Mouse (Mus musculus): ENCODE data around the gene Slc5a2. TPM values are rescaled to one million over a fixed set of nuclear protein-coding genes. Genes with fewer than 3 reads are reported as not detected.

Gene Slc5a2
- total RNA-seq (2023): not detected

DNA sequence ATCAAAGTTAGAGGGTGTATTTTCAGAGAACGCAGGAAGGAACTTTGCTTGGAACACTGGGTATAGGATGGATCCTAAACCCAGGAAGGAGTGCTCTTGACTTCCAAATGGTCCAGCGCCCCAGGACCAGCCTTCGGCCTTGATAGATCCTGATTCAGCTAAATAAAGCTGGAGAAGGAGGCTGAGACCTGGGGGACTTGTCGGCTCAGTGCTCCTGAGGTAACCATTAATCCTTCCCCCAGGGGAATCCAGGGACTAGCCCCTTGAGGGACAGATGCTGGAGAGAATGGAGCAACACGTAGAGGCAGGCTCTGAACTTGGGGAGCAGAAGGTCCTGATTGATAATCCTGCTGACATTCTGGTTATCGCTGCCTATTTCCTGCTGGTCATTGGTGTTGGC, at the start of gene Slc5a2:
TSS of gene Slc5a2 (plus strand) at position 247 of the 400 bp plus-strand sequence.

GRCm38 (mm10) chr7:128236856-128237592, 28.4 kb upstream of the Slc5a2 start, which contains the start of gene Armc5:
Armc5 (plus strand) TSS chr7:128237342.

DNA sequence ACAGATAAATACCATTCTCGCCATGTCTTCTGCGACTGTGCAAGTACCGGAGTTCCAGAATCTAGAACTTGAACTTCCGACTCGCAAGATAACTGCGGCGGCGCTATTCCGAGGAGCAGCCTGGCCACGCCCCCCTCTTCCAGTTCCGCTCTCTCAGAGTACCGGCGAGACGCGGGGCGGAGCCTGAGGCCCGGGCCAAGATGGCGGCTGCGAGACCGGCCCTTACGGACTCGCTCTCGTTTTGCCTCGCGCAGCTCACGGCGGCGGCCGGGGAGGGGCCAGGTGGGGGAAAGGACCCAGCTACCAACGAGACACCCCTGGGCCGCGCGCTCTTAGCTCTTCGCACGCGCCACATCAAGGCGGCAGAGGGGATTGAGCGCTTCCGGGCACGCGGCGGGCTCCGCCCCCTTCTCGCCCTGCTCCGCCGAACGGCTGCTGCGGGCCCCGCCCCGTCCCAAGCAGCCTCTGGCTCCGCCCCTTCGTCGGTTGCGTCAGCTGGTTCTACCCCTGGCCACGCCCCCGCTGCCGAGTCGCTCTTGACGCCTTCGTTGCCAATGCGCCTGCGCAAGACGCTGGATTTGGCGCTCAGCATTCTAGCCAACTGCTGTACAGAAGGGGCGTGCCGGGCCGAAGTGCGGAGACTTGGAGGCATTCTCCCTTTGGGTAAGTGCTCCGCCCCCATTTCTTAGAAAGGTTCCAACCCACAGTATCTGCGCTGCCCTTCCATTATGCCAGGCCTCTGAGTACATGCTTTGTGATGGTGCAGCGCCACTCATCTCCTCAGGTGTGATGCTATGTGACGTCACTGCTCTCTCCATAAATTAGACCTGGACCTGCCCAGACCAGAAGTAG, 27.3 kb upstream of the Slc5a2 start, which contains the start of gene 9130023H24Rik:
TSS of gene 9130023H24Rik (minus strand) at position 105 of the 852 bp plus-strand sequence.

GRCm38 (mm10) chr7:128246496-128247391, 18.7 kb upstream of the Slc5a2 start, which contains the start of gene Tgfb1i1:
Tgfb1i1 (plus strand) TSS chr7:128246812.

GRCm38 (mm10) chr7:128297617-128298480, 32.4 kb downstream of the Slc5a2 start, which contains the start of gene BC017158:
BC017158 (minus strand) TSS chr7:128298170.

Other genes with a start within 250 kb of the Slc5a2 start
- gene Itgam, start 203.0 kb upstream of the Slc5a2 start, total RNA-seq (2023): 100 to 1,000 TPM; 557 to 582 TPM
- gene Gm49368, start 203.0 kb upstream of the Slc5a2 start, total RNA-seq (2023): 10 to 100 TPM; 12.8 to 19.9 TPM
- gene Itgax, start 136.1 kb upstream of the Slc5a2 start, total RNA-seq (2023): 100 to 1,000 TPM; 242 to 261 TPM
- 100 to 1,000 TPM; 222 to 241 TPM for gene Itgad, start 111.3 kb upstream of the Slc5a2 start, total RNA-seq (2023)
- not detected for gene Cox6a2, start 59.3 kb upstream of the Slc5a2 start, total RNA-seq (2023)
- 10 to 100 TPM; 20.6 to 25.3 TPM for gene Armc5, start 28.3 kb upstream of the Slc5a2 start, total RNA-seq (2023)
- 1 to 10 TPM; 1.9 to 2.3 TPM for gene 9130023H24Rik, start 27.6 kb upstream of the Slc5a2 start, total RNA-seq (2023)
- gene Tgfb1i1, start 18.8 kb upstream of the Slc5a2 start, total RNA-seq (2023): 1 to 10 TPM; 1.1 to 1.6 TPM
- 10 to 100 TPM; 23.8 to 25.0 TPM for gene BC017158, start 32.5 kb downstream of the Slc5a2 start, total RNA-seq (2023)
- 100 to 1,000 TPM; 120 to 142 TPM for gene Rgs10, start 153.1 kb downstream of the Slc5a2 start, total RNA-seq (2023)
- 100 to 1,000 TPM; 127 to 130 TPM for gene Tial1, start 196.1 kb downstream of the Slc5a2 start, total RNA-seq (2023)